Mouse (Mus musculus) WW6 (cell line): ENCODE results near the gene Smim11.

ENCODE experiments used
- DNase-seq: peaks from one replicate; pipeline ENCODE4 v3.0.0-alpha.2; 2013; ENCODE audit warnings: low read depth, low spot score

Smim11 gene

GRCm38 (mm10) chr16:92319353-92320109 is 18.4 kb downstream of the Smim11 start:
- DNase-seq = peak; percentile 76

- no peak for DNase-seq
Measured at GRCm38 (mm10) chr16:92320361-92320760, 19.3 kb downstream of the Smim11 start.

DNA sequence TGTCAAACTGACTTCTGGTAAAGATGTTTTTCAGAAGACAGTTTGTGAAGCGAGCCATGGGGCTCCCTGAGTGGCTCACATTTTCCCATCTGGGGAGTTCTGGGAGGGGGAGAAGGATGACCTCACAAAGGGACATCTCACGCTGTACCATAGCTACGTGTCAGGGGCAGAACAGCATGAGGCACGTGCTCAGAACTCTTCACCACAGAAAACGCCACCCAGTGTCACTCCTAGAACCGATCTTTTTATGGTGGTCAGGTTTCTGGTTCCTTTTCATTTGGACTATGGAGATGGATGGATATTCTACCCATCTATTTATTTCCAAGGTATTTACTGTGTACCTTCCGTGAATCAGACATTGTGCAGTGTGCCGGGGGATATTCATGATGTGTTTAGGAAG is 20.3 kb downstream of the Smim11 start, which contains the start of gene Fam243:
TSS of gene Fam243 (minus strand) at position 101 of the 400 bp plus-strand sequence.
- DNase-seq = no peak

DNA sequence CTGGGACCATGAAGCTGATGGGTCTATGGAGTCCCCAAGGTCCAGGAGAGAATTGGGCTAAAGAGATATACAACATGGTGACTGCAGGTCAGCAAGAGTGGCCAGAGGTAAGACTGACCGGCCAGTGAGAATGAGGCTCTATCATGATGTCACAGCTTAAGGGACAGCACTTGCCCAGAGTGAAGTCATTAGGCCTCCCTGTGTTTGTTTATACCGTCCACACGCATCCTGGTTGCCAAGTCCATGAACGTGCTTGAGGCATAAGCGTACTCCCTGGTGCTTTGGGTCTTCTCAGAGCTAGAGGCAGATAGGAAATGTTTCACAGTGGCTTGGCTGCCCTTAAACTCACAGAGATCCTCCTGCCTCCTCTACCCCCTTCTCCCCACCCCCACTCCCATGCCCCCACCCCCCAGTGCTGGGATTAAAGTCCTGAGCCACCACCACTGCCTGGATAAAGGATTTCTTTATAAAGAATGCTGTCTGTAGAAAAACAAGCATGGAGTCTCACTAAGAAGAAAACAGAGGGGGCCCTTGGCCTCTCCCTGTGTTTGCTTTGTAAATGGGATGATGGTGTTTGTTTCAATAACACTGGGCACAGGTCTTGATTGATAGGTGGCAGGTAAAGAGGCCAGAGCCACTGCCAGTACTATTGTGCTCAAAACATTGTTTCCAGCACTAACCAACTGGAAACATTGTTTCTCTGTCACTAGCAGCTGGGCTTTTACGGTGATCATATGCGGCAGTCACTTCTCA is 23.4 kb downstream of the Smim11 start:
- DNase-seq = no peak

DNA sequence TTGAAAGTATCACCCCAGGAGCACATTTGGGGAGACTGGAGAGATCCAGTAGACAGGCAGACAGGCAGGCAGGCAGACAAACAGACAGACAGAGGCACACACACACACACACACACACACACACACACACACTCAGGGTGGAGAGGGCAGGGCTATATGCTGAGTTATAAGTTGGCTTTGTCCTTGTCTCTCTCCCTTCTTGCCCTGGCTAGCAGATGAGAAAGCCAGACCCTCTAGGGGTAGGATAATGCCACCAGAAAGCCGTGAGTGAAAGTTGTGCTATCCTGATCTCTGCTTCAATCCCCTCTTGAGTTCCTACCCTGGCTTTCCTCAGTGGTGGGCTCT is 23.9 kb downstream of the Smim11 start:
- no peak for DNase-seq

GRCm38 (mm10) chr16:92327911-92328310 is 26.8 kb downstream of the Smim11 start:
- no peak for DNase-seq

DNA sequence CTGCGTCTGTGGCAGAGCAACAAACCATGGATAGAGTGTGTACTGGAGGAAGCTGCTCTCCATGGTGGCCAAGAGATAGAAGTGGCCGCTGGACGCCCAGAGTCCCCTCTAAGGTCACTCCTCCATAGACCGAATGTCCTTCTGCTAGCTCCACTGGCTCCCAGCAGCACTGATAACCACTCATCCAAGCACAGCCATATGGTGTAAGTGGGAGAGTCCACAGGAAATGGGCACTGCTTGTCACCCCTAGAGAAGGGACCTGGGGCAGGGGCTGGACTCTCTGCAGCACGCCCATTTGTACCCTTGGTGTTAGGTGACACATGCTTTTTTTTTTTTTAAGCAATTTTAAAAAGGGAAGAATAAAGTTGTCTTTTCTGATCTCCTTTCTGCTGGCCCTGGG is 29.9 kb downstream of the Smim11 start:
- DNase-seq = no peak

GRCm38 (mm10) chr16:92334600-92334999 is 33.5 kb downstream of the Smim11 start:
- no peak for DNase-seq

- DNase-seq = peak; percentile 49
Measured at GRCm38 (mm10) chr16:92336280-92336679, 35.2 kb downstream of the Smim11 start.

GRCm38 (mm10) chr16:92340612-92341511 is 39.8 kb downstream of the Smim11 start:
- peak; percentile 50 for DNase-seq

GRCm38 (mm10) chr16:92345177-92345576 is 44.1 kb downstream of the Smim11 start:
- DNase-seq = no peak

DNA sequence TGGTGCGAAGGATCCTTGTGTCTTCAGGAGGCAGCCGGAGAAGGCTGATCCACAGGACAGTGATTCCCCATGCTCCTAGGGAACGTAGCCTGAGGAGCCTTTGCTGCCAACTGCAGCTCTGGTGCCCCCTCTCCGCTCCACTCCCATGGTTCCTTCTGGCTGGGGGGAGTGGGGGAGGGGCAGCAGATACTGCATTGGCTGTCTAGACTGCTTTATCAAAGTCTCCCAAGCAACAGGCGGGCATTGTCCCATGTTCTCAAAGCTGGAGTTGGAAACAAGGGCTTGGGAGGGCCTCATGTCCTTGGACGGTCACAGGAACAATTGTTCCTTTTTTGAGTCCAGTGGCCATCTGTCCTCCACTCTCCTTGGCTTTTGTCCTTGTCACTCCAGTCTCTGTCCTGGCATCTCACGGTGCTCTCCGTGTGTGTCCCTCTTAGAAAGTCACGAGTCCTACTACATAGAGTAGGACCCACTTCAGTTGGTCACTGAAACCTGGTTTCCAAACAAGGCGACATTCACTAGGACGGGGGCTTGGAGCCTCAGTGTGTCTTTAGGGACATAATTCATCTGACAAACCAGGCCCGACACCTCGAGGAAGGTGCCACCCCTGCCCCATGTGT is 45.3 kb downstream of the Smim11 start:
- DNase-seq = no peak

GRCm38 (mm10) chr16:92348941-92349340 is 47.9 kb downstream of the Smim11 start:
- DNase-seq = no peak

DNA sequence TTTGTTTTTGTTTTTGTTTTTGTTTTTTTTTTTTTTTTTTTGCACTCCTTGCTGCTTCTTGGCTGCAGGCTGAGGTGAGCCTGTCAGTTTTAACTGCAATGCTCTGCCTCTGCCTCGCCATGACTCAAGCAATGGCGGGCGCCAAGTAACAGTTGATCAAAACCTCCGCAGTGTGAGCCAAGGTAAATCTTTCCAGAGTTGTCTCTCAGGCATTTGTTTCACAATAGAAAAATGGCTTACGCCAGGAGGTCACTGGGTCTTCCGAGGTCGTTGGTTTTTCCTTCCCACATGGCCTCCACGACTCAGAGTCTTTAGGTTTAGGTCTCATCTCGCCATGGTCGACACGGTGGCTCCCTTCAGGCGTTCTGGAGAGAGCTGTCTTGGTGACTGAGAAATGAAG is 52.2 kb downstream of the Smim11 start:
- DNase-seq = no peak

DNA sequence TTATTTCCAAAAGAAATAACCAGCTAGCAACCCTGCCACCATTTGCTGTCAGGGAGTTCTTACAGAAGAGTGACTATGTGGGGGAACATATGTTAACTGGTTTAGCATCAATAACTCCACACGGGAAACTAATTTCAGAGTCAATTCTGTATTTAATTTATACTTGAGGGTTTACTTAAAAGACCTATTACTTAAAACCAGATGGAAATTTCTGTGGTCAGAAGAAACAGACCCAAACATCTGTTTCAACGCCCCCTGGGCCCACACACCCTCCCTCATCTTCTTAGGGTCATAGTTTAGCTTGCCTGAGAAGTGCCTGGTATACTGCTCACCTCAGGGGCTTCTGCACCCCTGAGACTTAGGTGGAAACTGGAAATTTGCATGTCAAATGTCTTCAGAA is 52.8 kb downstream of the Smim11 start:
- no peak for DNase-seq

DNA sequence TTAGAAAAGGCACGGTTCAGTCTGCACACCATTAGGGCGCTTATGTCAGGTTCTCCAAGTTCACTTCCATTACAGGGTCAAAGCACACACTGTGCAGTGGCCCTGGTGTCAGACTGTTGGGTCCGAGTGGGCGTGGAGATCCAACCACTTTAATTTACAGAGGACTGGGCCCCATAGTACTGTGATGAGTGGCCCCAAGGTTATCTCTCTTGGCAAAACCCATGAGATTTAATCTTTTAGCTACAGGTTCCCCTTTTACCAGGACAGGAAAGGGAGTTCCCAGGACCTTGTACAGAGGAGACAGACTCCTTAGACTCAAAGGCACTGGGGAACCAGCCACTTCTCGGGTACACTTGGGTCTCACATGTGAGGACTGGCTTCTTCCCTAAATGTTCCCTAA is 54.3 kb downstream of the Smim11 start:
- no peak for DNase-seq

DNA sequence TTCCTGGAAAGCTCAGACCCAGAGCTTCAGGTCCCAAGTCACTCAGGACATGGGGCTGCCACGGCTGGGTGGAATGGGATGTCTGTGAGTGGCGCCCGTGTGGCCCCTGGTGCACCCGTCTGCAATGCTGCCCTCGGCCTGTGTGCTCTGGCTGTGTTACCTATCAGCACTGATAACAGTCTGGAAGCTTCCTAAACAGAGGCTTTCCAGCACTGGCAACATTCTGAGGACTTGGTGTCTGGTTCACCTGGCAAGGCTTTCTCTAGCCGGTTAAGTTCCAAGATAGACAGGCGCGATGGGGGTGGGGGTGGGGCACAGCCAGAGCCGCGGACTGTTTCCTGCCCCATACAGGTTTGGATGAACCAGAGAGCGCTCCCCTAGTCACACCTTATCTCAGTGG is 54.9 kb downstream of the Smim11 start:
- DNase-seq = no peak

- no peak for DNase-seq
Measured at GRCm38 (mm10) chr16:92357023-92357422, 55.9 kb downstream of the Smim11 start.

DNA sequence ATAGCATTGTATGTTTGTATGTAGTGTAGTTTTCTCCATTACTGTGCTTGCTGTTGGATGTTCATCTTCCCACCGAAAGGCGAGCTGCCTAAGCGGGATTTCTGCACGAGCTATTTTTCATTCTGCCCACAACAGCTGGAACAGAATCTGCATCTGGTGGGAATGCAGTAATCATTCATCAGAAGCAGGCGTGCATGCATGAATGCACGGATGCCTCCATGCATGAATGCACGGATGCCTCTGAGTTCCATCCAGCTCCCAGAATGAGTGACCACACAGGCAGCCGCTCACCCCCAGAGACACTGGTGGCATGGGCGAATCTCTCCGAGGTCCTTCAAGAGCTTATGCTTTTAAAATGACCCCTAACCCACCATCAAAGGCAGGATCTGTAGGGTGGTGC is 56.5 kb downstream of the Smim11 start:
- DNase-seq = no peak

GRCm38 (mm10) chr16:92358734-92359133 is 57.6 kb downstream of the Smim11 start:
- DNase-seq = peak; percentile 16

DNA sequence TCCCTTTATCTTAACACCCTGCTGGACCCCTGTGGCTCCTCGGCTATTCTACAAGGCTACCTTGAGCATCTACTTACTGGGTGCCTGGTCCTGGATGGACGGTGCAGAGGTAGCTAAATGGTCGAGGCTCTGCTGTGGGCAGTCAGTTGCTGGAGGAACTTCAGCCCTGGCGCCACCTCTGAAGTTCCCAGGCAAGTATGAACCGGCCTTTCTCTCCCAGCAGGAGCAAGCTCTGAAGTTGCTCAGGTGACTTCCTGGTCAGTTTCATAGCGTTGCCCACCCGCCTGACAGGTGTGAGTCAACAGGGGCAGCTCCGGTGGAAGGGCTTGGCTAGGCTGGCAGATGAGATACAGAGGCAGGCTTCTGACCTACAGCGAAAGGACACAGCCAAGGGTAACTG is 58.1 kb downstream of the Smim11 start, which contains the start of gene Kcne1:
TSS of gene Kcne1 (minus strand) at position 240 of the 400 bp plus-strand sequence.
- no peak for DNase-seq

- DNase-seq = no peak
Measured at GRCm38 (mm10) chr16:92360711-92361110, 59.6 kb downstream of the Smim11 start.
